Mouse (Mus musculus) 416B (cell line): Measurements from ENCODE around the gene Hoxd10.
A peak's percentile ranks its signal among the peaks of the same experiment; 100 is the strongest.

Experiments used
- DNase-seq: peaks from one replicate; pipeline ENCODE4 v3.0.0; 2011; ENCODE audit warnings: low read depth

The Hoxd10 gene

DNA sequence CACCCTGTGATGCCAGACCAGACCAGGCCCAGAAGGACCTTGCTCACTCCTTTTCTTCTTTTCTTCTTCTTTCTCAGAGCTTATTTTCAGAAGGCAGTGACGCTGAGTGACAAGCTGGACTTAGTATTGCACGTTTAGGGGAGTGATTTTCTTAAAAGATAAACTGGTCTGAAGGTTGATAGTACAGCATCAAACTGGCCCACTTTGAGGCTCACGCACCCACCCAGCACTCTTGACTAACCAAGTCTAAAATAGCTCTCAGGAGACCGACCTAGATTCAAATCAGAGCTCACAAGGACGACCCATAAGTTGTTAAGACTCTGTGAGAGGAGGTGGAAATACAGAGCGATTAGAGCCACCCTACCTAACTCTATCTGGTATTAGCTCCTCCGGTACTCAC, 25.3 kb upstream of the Hoxd10 start:
- no peak for DNase-seq

DNA sequence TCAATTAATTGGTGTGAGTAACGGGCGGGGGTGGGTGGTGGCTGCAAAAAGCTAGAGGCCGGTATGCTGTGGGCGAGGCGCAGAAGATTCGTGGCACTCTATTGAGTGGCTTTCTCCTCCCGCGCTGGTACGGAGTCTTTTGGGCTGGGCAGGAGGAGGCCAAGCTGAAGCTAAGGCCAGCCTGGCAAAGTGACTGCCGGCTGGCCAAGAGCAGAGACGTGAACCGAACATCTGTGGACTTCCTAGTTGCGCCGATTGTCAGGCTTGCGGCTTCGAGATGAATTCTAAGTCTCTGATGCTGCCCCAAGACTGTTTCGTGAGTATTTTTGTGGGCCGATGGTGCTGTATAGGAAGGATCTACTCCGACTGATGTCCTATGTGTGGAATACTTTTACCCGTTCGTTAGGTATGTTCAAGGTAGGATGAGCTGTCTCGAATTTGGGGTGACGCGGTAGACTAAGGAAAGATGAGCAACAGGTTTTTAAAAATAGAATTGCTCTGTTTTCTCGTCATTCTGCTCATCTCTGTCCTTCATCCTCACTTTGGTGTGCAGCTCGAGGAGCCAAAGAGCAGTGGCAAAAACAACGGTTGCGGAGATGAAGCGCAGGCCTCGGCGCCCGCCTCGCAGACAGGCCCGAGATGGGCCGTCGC, 24.4 kb upstream of the Hoxd10 start:
- no peak for DNase-seq

GRCm38 (mm10) chr2:74667842-74668357, 23.8 kb upstream of the Hoxd10 start, which contains the start of gene Hoxd13:
TSS of gene Hoxd13 (plus strand) at chr2:74668310.
- no peak for DNase-seq

- DNase-seq = no peak
These were observed 23.1 kb upstream of the Hoxd10 start for GRCm38 (mm10) chr2:74668370-74669229.

DNA sequence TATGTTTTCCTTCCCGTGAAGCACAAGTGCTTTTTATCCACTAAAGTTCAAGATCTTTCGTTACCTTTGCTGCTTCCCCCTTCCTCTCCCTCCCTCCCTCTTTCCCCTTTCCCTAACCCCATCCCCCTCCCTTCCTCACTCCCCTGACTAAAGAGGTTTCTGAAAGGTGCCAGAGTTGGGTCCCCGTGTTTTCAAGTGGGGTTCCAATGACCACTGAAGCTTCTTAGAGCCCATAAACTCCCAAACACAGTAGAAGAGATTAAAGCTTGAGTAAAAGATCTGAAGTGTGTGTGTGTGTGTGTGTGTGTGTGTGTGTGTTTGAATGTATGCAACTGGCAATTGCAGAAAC, 22.5 kb upstream of the Hoxd10 start:
- DNase-seq = no peak

DNA sequence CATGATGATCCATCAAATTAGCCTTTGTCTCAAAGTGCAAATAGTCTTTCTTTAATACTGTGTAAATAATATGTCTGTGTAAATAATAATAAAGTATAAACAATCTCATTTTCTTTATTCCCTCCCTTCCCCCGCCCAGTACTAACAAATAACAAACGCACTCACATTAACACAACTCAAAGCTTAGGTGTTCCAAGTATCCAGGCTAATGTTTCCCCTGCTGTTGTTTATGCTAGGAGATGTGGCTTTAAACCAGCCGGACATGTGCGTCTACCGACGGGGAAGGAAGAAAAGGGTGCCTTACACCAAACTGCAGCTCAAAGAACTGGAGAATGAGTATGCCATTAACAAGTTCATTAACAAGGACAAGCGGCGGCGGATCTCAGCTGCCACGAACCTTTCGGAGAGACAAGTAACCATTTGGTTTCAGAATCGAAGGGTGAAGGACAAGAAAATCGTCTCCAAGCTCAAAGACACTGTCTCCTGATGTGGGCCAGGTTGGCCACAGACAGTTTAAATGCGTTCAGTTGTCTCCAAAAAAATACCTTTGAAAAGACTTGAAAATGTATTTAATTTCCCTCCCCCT, 22.0 kb upstream of the Hoxd10 start:
- DNase-seq = no peak

DNA sequence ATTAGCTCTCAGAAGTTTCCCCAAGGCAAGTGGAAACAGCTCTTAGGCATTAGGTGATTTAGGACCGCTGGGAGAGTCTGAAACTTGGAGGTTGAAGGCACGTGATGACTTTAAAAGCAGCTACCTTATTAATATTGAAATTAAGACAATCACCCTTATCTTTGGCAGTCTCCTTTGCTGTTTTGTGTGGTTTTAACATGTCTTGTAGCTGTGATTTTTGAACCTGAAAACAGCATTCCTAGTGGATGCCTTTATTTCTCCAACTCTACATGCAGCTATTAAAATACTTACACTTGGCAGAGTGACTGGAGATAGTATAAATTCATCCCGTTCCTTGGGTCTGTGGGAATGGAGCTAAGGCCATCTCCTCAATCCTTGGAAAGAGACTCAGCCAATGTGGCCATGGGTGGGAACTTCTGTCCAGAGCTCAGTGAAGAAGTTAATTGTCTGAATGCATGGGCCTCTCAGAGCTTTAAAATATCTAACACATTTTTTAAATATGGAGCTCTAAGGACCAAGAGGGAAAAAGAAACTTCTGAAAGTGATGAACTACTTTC, 21.0 kb upstream of the Hoxd10 start:
- no peak for DNase-seq

GRCm38 (mm10) chr2:74671847-74672246, 19.9 kb upstream of the Hoxd10 start:
- DNase-seq = peak; percentile 73

- DNase-seq = peak; percentile 83
These were observed 19.0 kb upstream of the Hoxd10 start for GRCm38 (mm10) chr2:74672481-74673362.

- no peak for DNase-seq
These were observed 17.8 kb upstream of the Hoxd10 start for GRCm38 (mm10) chr2:74673835-74674425.

- DNase-seq = no peak
These were observed 16.7 kb upstream of the Hoxd10 start, which contains the start of gene Hoxd12 for GRCm38 (mm10) chr2:74674881-74675665. TSS of gene Hoxd12 (plus strand) at chr2:74675013.

DNA sequence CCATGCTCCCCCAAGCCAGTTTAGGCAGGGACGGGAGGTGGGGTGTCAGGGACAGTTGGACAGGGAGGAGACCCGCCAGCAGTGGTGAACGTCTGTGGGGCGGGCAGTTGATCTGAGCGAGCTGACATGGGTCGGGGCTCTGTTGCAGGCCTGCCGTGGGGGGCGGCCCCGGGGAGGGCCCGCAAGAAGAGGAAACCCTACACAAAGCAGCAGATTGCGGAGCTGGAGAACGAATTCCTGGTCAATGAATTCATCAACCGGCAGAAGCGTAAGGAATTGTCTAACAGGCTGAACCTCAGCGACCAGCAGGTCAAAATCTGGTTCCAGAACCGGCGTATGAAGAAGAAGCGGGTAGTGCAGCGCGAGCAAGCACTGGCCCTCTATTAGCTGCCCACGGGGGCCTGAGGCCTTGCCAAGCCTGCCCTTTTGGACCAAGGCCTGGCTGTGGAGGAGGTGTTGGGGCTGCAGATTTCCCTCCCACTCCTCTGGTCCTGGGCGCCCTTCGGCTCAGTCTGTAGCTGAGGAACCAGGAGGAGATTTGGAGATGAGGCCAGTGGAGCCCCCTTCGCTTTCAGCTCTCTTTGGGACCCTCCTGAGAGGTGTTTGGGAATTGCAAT, 15.9 kb upstream of the Hoxd10 start:
- no peak for DNase-seq

- no peak for DNase-seq
These were observed 15.2 kb upstream of the Hoxd10 start for GRCm38 (mm10) chr2:74676376-74677052.

DNA sequence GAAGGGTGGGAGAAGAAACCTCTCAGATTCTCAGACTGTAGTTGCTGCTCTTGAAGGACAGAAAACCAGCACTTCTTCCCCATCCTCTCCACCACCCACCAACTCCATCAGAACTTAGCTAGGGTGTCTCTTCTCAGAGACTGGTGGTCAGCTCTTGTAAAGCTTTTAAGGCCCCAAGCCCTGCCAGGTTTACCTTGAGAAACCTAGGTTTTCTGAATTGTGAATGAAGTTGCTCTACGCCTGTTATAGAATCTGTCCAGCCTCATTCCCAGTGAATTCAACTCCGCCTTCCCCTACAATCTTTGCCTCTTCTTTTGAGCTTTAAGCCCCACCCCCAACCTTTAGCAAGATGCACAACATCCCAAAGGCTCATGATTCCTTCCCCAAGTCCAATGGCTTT, 14.6 kb upstream of the Hoxd10 start:
- DNase-seq = no peak

DNA sequence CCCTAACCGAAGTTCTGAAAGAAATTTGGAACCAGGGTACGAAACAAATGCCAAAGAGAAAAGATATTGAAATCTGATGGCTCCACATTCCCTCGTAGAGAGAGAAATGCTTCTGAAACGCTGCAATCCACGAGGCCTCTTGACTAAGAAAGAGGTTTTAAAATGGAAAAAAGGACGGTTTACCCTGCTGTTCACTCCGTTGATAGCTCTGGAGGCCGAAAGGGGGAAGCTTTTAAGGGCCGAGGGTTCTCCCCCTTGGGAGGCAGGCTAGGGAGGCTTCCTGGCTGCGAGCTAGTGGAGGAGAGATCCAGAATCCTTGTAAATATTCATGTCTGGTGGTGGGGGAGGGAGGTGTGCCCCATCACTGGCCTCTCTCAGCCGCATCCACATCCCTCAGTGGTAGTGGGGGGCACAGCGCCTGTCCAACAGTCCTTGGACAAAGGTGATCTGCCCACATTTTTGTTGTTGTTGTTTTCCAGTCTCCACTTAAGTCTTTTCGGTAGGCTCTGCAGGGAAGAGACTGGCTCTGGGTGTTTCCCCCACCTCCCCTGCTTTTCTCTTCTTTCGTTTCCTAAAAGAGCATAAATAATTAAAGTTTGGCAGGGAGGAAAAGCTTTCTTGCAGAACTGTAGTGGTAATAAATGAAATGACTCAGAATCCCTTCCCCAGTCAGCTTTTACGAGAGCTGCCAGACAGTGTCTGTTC, 12.7 kb upstream of the Hoxd10 start, which contains the start of gene Hoxd11:
TSS of gene Hoxd11 (plus strand) at position 667 of the 705 bp plus-strand sequence.
- no peak for DNase-seq

DNA sequence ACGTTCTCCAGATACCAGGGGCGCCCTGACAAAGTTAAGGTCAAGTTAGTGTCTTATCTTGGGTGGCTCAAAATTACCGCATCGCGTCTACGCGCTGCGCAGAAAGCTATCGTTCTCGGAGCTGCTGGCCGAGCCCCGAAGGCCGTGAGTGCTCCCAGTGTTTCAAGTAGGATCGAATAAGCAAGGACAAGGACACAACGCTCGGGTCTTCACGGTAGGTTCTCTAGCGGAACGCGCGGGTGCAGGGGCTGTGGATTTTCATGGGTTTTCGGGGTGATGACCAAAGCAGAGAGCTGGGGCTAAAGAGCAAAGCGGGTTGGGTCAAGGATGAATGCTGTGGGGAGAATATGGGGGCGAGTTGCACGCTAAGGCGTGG, 12.1 kb upstream of the Hoxd10 start:
- DNase-seq = no peak

DNA sequence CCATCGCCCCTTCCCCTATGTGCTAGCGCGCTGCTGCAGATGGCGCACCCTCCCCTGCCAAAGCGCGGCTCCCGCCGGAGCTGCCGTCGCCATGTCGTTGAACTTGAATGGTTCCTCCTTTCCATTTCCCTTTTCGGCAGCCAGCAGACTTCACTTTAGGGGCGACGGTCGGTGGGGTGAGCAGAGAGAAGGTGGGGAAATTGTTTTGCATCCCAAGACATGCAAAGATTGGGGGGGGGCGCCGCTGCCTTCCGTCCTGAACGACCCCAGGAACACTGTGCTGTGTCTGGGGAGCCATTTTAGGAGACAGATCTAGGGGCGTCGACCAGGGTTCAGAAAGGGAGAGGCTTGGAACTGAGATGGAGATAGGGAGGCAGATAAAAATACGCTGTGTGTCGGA, 11.7 kb upstream of the Hoxd10 start:
- no peak for DNase-seq

GRCm38 (mm10) chr2:74680561-74681398, 10.9 kb upstream of the Hoxd10 start:
- no peak for DNase-seq
